Mouse (Mus musculus) neural tube, embryonic 12.5 days (tissue): Measurements from ENCODE around the gene Ccnb2. TPM values are rescaled to one million over a fixed set of nuclear protein-coding genes. Genes with fewer than 3 reads are reported as not detected.
"Not testable (repeated sequence)": the region's sequence is repeated elsewhere in the genome, so short reads cannot be mapped to it uniquely, and the experiment has no call there.

Experiments
- ATAC-seq: fragments of 200-750 bp; cut with Nextera tagmentation; 2 replicates; pipeline ENCODE4 v1.8.0; 2017; ENCODE audit warnings: low read depth, mild to moderate bottlenecking, moderate TSS enrichment, moderate library complexity; ENCODE audit not compliant: low FRiP score
- H3K27ac ChIP-seq: fragments of 300-500 bp; sonication (generic); 2 replicates; pipeline ENCODE4 v1.5.1; 2016
- H3K27me3 ChIP-seq: fragments of 300-500 bp; sonication (generic); replicated peaks from 2 replicates; pipeline ENCODE4 v1.6.1; 2016; ENCODE audit warnings: mild to moderate bottlenecking
- H3K36me3 ChIP-seq: fragments of 300-500 bp; sonication (generic); 2 replicates; pipeline ENCODE4 v1.6.1; 2016; ENCODE audit warnings: mild to moderate bottlenecking
- H3K4me1 ChIP-seq: fragments of 300-500 bp; sonication (generic); 2 replicates; pipeline ENCODE4 v1.6.1; 2016
- H3K4me2 ChIP-seq: fragments of 300-500 bp; sonication (generic); replicated peaks from 2 replicates; pipeline ENCODE4 v1.6.1; 2016; ENCODE audit warnings: mild to moderate bottlenecking
- H3K4me3 ChIP-seq: fragments of 300-500 bp; sonication (generic); 2 replicates; pipeline ENCODE4 v1.5.1; 2016
- H3K9ac ChIP-seq: fragments of 300-500 bp; sonication (generic); 2 replicates; pipeline ENCODE4 v1.6.1; 2016; ENCODE audit warnings: mild to moderate bottlenecking
- H3K9me3 ChIP-seq: fragments of 300-500 bp; sonication (generic); 2 replicates; pipeline ENCODE4 v1.6.1; 2016; ENCODE audit warnings: mild to moderate bottlenecking
- WGBS: fragments of 180-500 bp; shearing (Covaris S2); methylation state at CpG from one replicate; pipeline ENCODE4 v1.1.7; 2016; 5-methylcytosine and 5-hydroxymethylcytosine counted together
- polyA plus RNA-seq: library from polyadenylated mRNA; unstranded; fragments of >200 nt; fragmentation: Nextera tagmentation; extraction: Ambion mirVana; gene quantifications from 2 replicates; pipeline ENCODE4 v1.2.1, GENCODE M21; 2016

The Ccnb2 gene
- polyA plus RNA-seq = 126 and 128 TPM in 2 replicates

- Histone ChIP-seq H3K9ac (peak within 1 kb of the TSS; percentile 63), H3K27ac (no peak within 1 kb of the TSS), H3K36me3 (peaks cover 37% of the 10 kb centered on the region), H3K4me3 (peak within 1 kb of the TSS; percentile 60), H3K27me3 (no peaks in the 10 kb centered on the region), H3K9me3 (no peaks in the 10 kb centered on the region), H3K4me2 (peak within 1 kb of the TSS; percentile 89), H3K4me1 (peaks cover 8% of the 10 kb centered on the region)
- peak; percentile 93 for ATAC-seq
- WGBS = 3% methylated on average over 45 of the region's 45 CpGs
These were observed at the start of gene Ccnb2 for GRCm38 (mm10) chr9:70421257-70422056. TSS of gene Ccnb2 (minus strand) at chr9:70421547.

DNA sequence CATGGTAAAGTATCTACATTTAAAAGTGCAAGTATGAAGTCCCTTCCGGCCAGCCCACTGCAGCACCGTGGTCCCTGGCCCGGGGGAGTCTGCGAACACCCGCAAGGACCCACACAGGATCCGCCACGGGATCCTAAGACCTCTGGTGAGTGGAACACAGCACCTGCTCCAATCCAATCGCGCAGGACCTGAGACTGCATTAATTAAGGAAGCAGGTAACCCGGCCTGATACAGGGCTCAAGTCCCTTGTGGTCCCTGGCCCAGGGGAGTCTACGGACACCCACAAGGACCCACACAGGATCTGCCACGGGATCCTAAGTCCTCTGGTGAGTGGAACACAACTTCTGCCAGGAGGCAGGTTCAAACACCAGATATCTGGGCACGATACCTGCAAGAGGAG is 41.7 kb upstream of the Ccnb2 start:
- H3K27me3 ChIP-seq, ATAC-seq, H3K4me3 ChIP-seq, H3K9ac ChIP-seq, H3K27ac ChIP-seq, H3K4me2 ChIP-seq, H3K9me3 ChIP-seq, H3K4me1 ChIP-seq: not testable (repeated sequence)
- H3K36me3 ChIP-seq = peaks cover 20% of the 10 kb centered on the region
- WGBS = 97% methylated on average over 13 of the region's 13 CpGs

DNA sequence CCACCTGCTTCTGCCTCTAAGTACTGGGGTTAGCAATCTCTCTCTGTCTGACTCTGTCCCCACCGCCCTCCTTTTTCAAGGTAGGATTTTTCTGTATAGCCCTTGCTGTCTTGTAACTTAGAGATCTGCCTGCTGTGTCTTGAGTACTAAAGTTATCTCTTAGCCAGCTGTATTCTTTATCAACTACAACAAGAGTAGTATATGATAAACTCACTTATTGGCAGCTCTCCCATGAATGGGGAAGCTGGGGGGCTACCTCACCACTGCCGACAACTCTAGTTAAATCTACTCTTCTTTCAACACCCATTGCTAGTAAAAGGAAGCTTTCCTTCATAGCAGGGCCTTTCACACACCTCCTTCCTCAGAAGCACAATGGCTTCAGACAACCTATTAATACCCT is 31.0 kb upstream of the Ccnb2 start:
- Histone ChIP-seq H3K4me3 (no peak overlapping the region), H3K27ac (no peak overlapping the region), H3K4me2 (no peak overlapping the region), H3K27me3 (no peaks in the 10 kb centered on the region), H3K9me3 (no peaks in the 10 kb centered on the region), H3K9ac (no peak overlapping the region), H3K36me3 (peaks cover 57% of the 10 kb centered on the region), H3K4me1 (no peaks in the 10 kb centered on the region)
- 94% methylated on average over 2 of the region's 2 CpGs for WGBS
- no peak for ATAC-seq

GRCm38 (mm10) chr9:70449072-70449471 is 27.7 kb upstream of the Ccnb2 start:
- H3K4me3 ChIP-seq = no peak overlapping the region
- no peak overlapping the region for H3K9ac ChIP-seq
- H3K27me3 ChIP-seq = no peaks in the 10 kb centered on the region
- WGBS = 96% methylated on average over 5 of the region's 5 CpGs
- ATAC-seq = no peak
- no peak overlapping the region for H3K4me2 ChIP-seq
- no peak overlapping the region for H3K27ac ChIP-seq
- no peaks in the 10 kb centered on the region for H3K4me1 ChIP-seq
- H3K36me3 ChIP-seq = peaks cover 43% of the 10 kb centered on the region
- no peaks in the 10 kb centered on the region for H3K9me3 ChIP-seq

GRCm38 (mm10) chr9:70439959-70440358 is 18.6 kb upstream of the Ccnb2 start:
- ATAC-seq = no peak
- no peak overlapping the region for H3K4me3 ChIP-seq
- peaks cover 71% of the 10 kb centered on the region for H3K36me3 ChIP-seq
- H3K4me1 ChIP-seq = no peaks in the 10 kb centered on the region
- no peaks in the 10 kb centered on the region for H3K27me3 ChIP-seq
- H3K9ac ChIP-seq = no peak overlapping the region
- no peaks in the 10 kb centered on the region for H3K9me3 ChIP-seq
- H3K27ac ChIP-seq = no peak overlapping the region
- H3K4me2 ChIP-seq = no peak overlapping the region
- WGBS = 94% methylated on average over 4 of the region's 4 CpGs

DNA sequence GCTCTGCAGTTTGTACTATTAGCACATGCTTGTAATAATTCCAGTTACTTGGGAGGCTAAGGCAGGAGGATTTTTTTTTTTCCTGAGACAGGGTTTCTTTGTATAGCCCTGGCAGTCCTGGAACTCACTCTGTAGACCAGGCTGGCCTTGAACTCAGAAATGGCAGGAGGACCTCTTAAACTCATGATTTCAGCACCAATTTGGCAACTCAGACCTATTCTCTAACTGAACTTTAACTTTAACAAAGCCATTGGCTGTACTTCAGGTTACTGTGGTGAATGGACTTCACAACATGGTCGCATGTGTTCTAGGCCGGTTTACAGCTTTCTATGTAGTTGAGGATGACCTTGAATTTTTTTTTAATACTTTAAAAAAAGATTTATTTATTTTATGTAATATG is 1.3 kb upstream of the Ccnb2 start:
- no peaks in the 10 kb centered on the region for H3K9me3 ChIP-seq
- ATAC-seq = no peak
- no peak overlapping the region for H3K9ac ChIP-seq
- 95% methylated on average over 2 of the region's 2 CpGs for WGBS
- H3K27me3 ChIP-seq = no peaks in the 10 kb centered on the region
- no peak overlapping the region for H3K4me3 ChIP-seq
- no peak overlapping the region for H3K27ac ChIP-seq
- H3K36me3 ChIP-seq = peaks cover 40% of the 10 kb centered on the region
- peaks cover 8% of the 10 kb centered on the region for H3K4me1 ChIP-seq
- no peak overlapping the region for H3K4me2 ChIP-seq

GRCm38 (mm10) chr9:70416412-70416811 is 4.9 kb downstream of the Ccnb2 start:
- peaks cover 57% of the 10 kb centered on the region for H3K36me3 ChIP-seq
- 83% methylated on average over 3 of the region's 3 CpGs for WGBS
- no peak for ATAC-seq

GRCm38 (mm10) chr9:70413038-70413437 is 8.3 kb downstream of the Ccnb2 start:
- H3K9ac ChIP-seq = no peak overlapping the region
- no peak overlapping the region for H3K4me2 ChIP-seq
- H3K9me3 ChIP-seq = no peaks in the 10 kb centered on the region
- no peaks in the 10 kb centered on the region for H3K4me1 ChIP-seq
- ATAC-seq = no peak
- 94% methylated on average over 7 of the region's 7 CpGs for WGBS
- no peak overlapping the region for H3K4me3 ChIP-seq
- H3K36me3 ChIP-seq = peaks cover 81% of the 10 kb centered on the region
- H3K27ac ChIP-seq = no peak overlapping the region
- no peaks in the 10 kb centered on the region for H3K27me3 ChIP-seq

More at GRCm38 (mm10) chr9:70416412-70416811, 4.9 kb downstream of the Ccnb2 start:
- Histone ChIP-seq H3K4me3 (no peak overlapping the region), H3K9ac (no peak overlapping the region), H3K4me1 (peaks cover 8% of the 10 kb centered on the region), H3K27me3 (no peaks in the 10 kb centered on the region), H3K4me2 (no peak overlapping the region), H3K27ac (no peak overlapping the region), H3K9me3 (no peaks in the 10 kb centered on the region)

GRCm38 (mm10) chr9:70410668-70411067 is 10.7 kb downstream of the Ccnb2 start:
- ATAC-seq = no peak
- 89% methylated on average over 11 of the region's 11 CpGs for WGBS
- no peaks in the 10 kb centered on the region for H3K4me1 ChIP-seq

DNA sequence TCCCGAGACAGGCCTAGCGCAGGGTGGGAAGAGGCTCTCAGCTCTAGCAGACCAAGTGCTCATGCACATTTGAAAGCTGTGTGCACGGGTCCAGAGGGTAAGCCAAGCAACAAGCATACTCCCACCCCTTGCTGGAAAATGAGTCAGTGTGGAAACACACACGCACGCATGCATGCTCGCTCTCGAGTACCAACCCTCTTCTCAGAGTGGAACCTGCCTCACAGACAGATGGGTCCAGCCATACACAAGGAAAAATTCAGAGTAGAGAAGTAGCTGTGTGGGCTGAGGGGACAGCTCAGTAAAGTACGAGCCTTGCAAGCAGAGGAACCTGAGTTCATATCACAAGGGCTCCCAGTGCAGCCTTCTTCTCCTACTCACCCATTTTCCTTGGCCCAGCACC is 11.6 kb downstream of the Ccnb2 start:
- peaks cover 75% of the 10 kb centered on the region for H3K36me3 ChIP-seq

More at GRCm38 (mm10) chr9:70410668-70411067, 10.7 kb downstream of the Ccnb2 start:
- no peak overlapping the region for H3K4me2 ChIP-seq
- no peak overlapping the region for H3K4me3 ChIP-seq
- H3K36me3 ChIP-seq = peaks cover 76% of the 10 kb centered on the region
- H3K9me3 ChIP-seq = no peaks in the 10 kb centered on the region
- no peak overlapping the region for H3K9ac ChIP-seq
- H3K27ac ChIP-seq = no peak overlapping the region
- H3K27me3 ChIP-seq = no peaks in the 10 kb centered on the region

DNA sequence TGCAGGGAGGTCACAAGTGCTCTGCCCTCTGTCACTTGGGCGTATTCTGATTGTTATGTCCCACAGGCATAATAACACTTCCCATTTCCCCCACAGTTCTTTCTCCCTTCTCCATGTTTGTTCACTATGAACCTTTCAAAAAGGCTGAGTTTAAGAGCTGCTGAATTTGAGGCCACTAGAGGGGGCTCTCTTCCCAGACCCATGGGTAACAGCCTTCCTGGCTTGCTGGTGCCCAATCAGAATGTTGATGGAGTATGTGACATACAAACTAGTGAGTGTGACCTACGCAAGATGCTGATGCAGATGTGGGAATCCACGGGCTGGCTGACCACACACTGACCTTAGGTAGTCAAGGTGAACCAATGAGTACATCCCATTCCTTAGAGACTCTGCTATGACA is 12.6 kb downstream of the Ccnb2 start:
- H3K9me3 ChIP-seq = no peaks in the 10 kb centered on the region
- no peak overlapping the region for H3K27ac ChIP-seq
- no peak overlapping the region for H3K9ac ChIP-seq
- H3K4me1 ChIP-seq = no peaks in the 10 kb centered on the region
- no peak overlapping the region for H3K4me2 ChIP-seq
- H3K4me3 ChIP-seq = no peak overlapping the region
- no peak for ATAC-seq
- H3K36me3 ChIP-seq = peaks cover 67% of the 10 kb centered on the region
- 92% methylated on average over 3 of the region's 3 CpGs for WGBS
- no peaks in the 10 kb centered on the region for H3K27me3 ChIP-seq

More for the DNA sequence above, 11.6 kb downstream of the Ccnb2 start:
- Histone ChIP-seq H3K27ac (no peak overlapping the region), H3K9ac (no peak overlapping the region), H3K9me3 (no peaks in the 10 kb centered on the region), H3K4me1 (no peaks in the 10 kb centered on the region), H3K4me3 (no peak overlapping the region), H3K27me3 (no peaks in the 10 kb centered on the region), H3K4me2 (no peak overlapping the region)
- 95% methylated on average over 8 of the region's 8 CpGs for WGBS
- no peak for ATAC-seq

- Histone ChIP-seq H3K4me2 (no peak overlapping the region), H3K9ac (no peak overlapping the region), H3K4me1 (no peaks in the 10 kb centered on the region), H3K27ac (no peak overlapping the region), H3K27me3 (no peaks in the 10 kb centered on the region), H3K9me3 (no peaks in the 10 kb centered on the region), H3K4me3 (no peak overlapping the region), H3K36me3 (peaks cover 46% of the 10 kb centered on the region)
- ATAC-seq = no peak
- 90% methylated on average over 3 of the region's 3 CpGs for WGBS
These were observed 14.8 kb downstream of the Ccnb2 start for GRCm38 (mm10) chr9:70406596-70406995.
